Mouse (Mus musculus) thymus, adult 2 months (tissue): ENCODE measurements around the gene Nectin1.

ENCODE experiments used
- CTCF ChIP-seq: fragments of 200-500 bp; IDR thresholded peaks from 2 replicates; pipeline ENCODE4 v1.5.1; 2012; ENCODE audit warnings: mild to moderate bottlenecking, control low read depth, low read length, moderate library complexity, borderline replicate concordance; ENCODE audit not compliant: control insufficient read depth, poor library complexity, insufficient read depth; ENCODE audit errors: extremely low read depth
- POLR2A ChIP-seq: fragments of 200-500 bp; IDR thresholded peaks from 2 replicates; pipeline ENCODE4 v1.6.1; 2012; ENCODE audit warnings: mild to moderate bottlenecking, low read length, control low read depth, moderate library complexity; ENCODE audit not compliant: control insufficient read depth, poor library complexity, insufficient read depth; ENCODE audit errors: extremely low read depth

- TF ChIP-seq CTCF (no peak), POLR2A (no peak)
These were observed 28.7 kb downstream of the Nectin1 start for GRCm38 (mm10) chr9:43772460-43772859.
